Comparison of ENCODE assay signal across 8 mouse cellular contexts in genomic region chr12:11265382-11266281, GRCm38 (mm10). TPM values are rescaled to one million over a fixed set of nuclear protein-coding genes. Genes with fewer than 3 reads are reported as not detected.
A peak's percentile ranks its signal among the peaks of the same experiment; 100 is the strongest.
DNase-seq lines count a peak whose midpoint lies in the region; ATAC-seq and TF ChIP-seq lines count a peak whose summit lies in the region.

Gene Gen1 (minus strand): TSS chr12:11265801.
Gene Smc6 (plus strand): TSS chr12:11265886.

- no peaks in the 10 kb centered on the region for H3K36me3 ChIP-seq in hindbrain, embryonic 10.5 days
- no peaks in the 10 kb centered on the region for H3K36me3 ChIP-seq in lung, postnatal 0 days (ENCODE audit: insufficient read depth, low read length)

- peak; percentile 95 for ATAC-seq in frontal cortex, adult (ENCODE audit: low TSS enrichment)
- ATAC-seq in lung, postnatal 0 days: peak; percentile 98

- no peaks in the 10 kb centered on the region for H3K27me3 ChIP-seq in hindbrain, embryonic 10.5 days (ENCODE audit: insufficient read depth, poor library complexity, severe bottlenecking)
- H3K27me3 ChIP-seq in lung, postnatal 0 days (replicated peaks; ENCODE audit: insufficient read depth, low read length): no peaks in the 10 kb centered on the region

- H3K9ac ChIP-seq in lung, postnatal 0 days (replicated peaks; ENCODE audit: low read depth): peak within 1 kb of the TSS; percentile 76

- peak; percentile 94 for DNase-seq in MN1 (ENCODE audit: low spot score)
- peak; percentile 92 for DNase-seq in cerebellum, adult 9-10 months
- DNase-seq in hindbrain, embryonic 10.5 days (ENCODE audit: low spot score): peak; percentile 97
- peak; percentile 93 for DNase-seq in layer of hippocampus, adult 9-11 months
- DNase-seq in lung, postnatal 0 days (ENCODE audit: low spot score): peak; percentile 98
- peak; percentile 93 for DNase-seq in ovary, postnatal 14 days (ENCODE audit: low spot score)
- peak; percentile 90 for DNase-seq in thymus, postnatal 14 days

- peak within 1 kb of the TSS; percentile 97 for H3K27ac ChIP-seq in hindbrain, embryonic 10.5 days
- peak within 1 kb of the TSS; percentile 96 for H3K27ac ChIP-seq in lung, postnatal 0 days (ENCODE audit: low read length)

- TF ChIP-seq EP300 in lung, postnatal 0 days (IDR thresholded peaks at IDR 0.05): no peak

- H3K4me3 ChIP-seq in hindbrain, embryonic 10.5 days: peak within 1 kb of the TSS; percentile 90
- H3K4me3 ChIP-seq in lung, postnatal 0 days (ENCODE audit: low read depth, low read length): peak within 1 kb of the TSS; percentile 87

- WGBS in hindbrain, embryonic 10.5 days: under 1% methylated on average over 78 of the region's 83 CpGs
- WGBS in lung, postnatal 0 days: under 1% methylated on average over 79 of the region's 83 CpGs

- TF ChIP-seq CTCF in lung, postnatal 0 days (IDR thresholded peaks at IDR 0.05): peak; percentile 30

- H3K4me2 ChIP-seq in lung, postnatal 0 days (replicated peaks; ENCODE audit: low read depth, low read length): peak within 1 kb of the TSS; percentile 95

- no peaks in the 10 kb centered on the region for H3K9me3 ChIP-seq in hindbrain, embryonic 10.5 days
- H3K9me3 ChIP-seq in lung, postnatal 0 days (ENCODE audit: low read length): no peaks in the 10 kb centered on the region

- peaks cover 27% of the 10 kb centered on the region for H3K4me1 ChIP-seq in hindbrain, embryonic 10.5 days (replicated peaks)
- peaks cover 14% of the 10 kb centered on the region; the same call in 1 of the 2 replicates for H3K4me1 ChIP-seq in lung, postnatal 0 days (ENCODE audit: insufficient read depth, low read depth, low read length)

RNA-seq across cellular contexts. Expression of gene Gen1, which starts in this region (rescaled TPM):
- polyA plus RNA-seq in hindbrain, embryonic 10.5 days (2016; fragmentation: Nextera tagmentation; extraction: Ambion mirVana): 10.1 and 16.5 TPM in 2 replicates
- polyA plus RNA-seq in lung, postnatal 0 days (2015; fragmentation: Nextera tagmentation; extraction: Ambion mirVana): 0.55 and 0.76 TPM in 2 replicates

RNA-seq across cellular contexts. Expression of gene Smc6, which starts in this region (rescaled TPM):
- 76.1 and 118 TPM in 2 replicates for polyA plus RNA-seq in hindbrain, embryonic 10.5 days (2016; fragmentation: Nextera tagmentation; extraction: Ambion mirVana)
- 98.7 and 113 TPM in 2 replicates for polyA plus RNA-seq in lung, postnatal 0 days (2015; fragmentation: Nextera tagmentation; extraction: Ambion mirVana)

Comparison
In these comparisons a context has a peak if more than half of its experiments do, and no peak if none do; other contexts are left out.
1. Peak in every context shown above with its lines: DNase-seq, ATAC-seq, H3K4me3 ChIP-seq and H3K27ac ChIP-seq.